Comparison of ENCODE assay signal across 8 mouse cellular contexts in the genomic region with DNA sequence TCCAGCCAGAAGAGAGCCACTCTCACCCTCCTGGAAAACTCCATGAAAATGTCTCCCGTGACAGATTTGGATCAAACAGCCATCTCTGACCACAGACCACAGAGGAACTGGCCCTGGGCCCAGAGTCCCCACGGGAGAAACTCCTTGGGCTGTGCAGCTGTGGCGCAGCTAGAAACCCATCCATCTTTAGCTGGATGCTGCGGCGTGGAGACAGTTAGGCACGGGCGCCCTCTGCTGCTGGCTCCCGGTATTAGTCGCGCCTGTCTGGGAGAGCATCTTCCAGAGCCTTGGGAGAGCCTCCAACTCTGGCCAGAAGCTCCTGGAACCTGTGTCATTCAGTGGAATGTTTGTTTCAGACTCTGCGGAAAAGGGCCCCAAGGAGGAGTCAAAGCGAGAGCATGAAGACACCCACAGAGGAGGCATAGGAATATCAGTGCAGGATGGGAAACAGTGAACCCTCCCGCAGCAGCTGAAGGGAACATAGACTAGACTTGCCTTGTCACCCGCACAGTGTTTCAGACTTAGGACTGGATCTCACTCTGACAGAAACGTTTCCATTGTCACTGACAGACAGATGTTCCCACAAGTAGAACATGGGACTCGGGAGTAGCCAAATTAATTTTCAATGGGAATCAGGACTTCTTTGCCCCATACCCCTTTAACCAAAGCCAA. TPM values are rescaled to one million over a fixed set of nuclear protein-coding genes. Genes with fewer than 3 reads are reported as not detected.
DNase-seq lines count a peak whose midpoint lies in the region; ATAC-seq and TF ChIP-seq lines count a peak whose summit lies in the region.
"Had no signal": no experiment of that assay in that cellular context is flagged by ENCODE, and none has a peak within 500 bp of the region (broad histone marks: within the 10 kb centered on the region; RNA-seq: fewer than 3 reads in every experiment).

No protein-coding gene starts in this region.

- no peaks in the 10 kb centered on the region for H3K4me1 ChIP-seq in limb, embryonic 11.5 days (ENCODE audit: control insufficient read depth, insufficient read depth, low read length)
- no peaks in the 10 kb centered on the region for H3K4me1 ChIP-seq in midbrain, postnatal 0 days (ENCODE audit: insufficient read depth, low read length)

- H3K4me2 ChIP-seq in limb, embryonic 11.5 days (ENCODE audit: low read depth, severe bottlenecking): no peak overlapping the region
- H3K4me2 ChIP-seq in midbrain, postnatal 0 days (ENCODE audit: low read depth, low read length, poor library complexity, severe bottlenecking): no peak overlapping the region

- peak; percentile 36; the same call in 1 of the 2 replicates for ATAC-seq in limb, embryonic 11.5 days (ENCODE audit: insufficient number of reproducible peaks, low FRiP score, low TSS enrichment, low read depth)
- ATAC-seq in midbrain, postnatal 0 days (ENCODE audit: low FRiP score): peak; percentile 69

- H3K9ac ChIP-seq in limb, embryonic 11.5 days (ENCODE audit: low read length): no peak overlapping the region
- H3K9ac ChIP-seq in midbrain, postnatal 0 days (replicated peaks; ENCODE audit: low read length, poor library complexity, severe bottlenecking): no peak overlapping the region

- H3K4me3 ChIP-seq in limb, embryonic 11.5 days (ENCODE audit: low read depth, low read length): no peak overlapping the region
- no peak overlapping the region for H3K4me3 ChIP-seq in midbrain, postnatal 0 days (ENCODE audit: low read depth, low read length)

- H3K36me3 ChIP-seq in limb, embryonic 11.5 days (ENCODE audit: control insufficient read depth, insufficient read depth, low read length): no peaks in the 10 kb centered on the region
- no peaks in the 10 kb centered on the region for H3K36me3 ChIP-seq in midbrain, postnatal 0 days (ENCODE audit: insufficient read depth, low read length)
- no peaks in the 10 kb centered on the region for H3K36me3 ChIP-seq in splenic B cell, adult 2 months (ENCODE audit: control insufficient read depth, insufficient read depth, low read length, poor library complexity, severe bottlenecking)

- H3K9me3 ChIP-seq in limb, embryonic 11.5 days (ENCODE audit: control insufficient read depth, low read length): no peaks in the 10 kb centered on the region
- no peaks in the 10 kb centered on the region for H3K9me3 ChIP-seq in midbrain, postnatal 0 days (ENCODE audit: low read length)

- TF ChIP-seq CTCF in midbrain, postnatal 0 days (IDR thresholded peaks at IDR 0.05): peak; percentile 93

- peak; percentile 87 to 91 for DNase-seq in adrenal gland, postnatal 36 days
- peak; percentile 82 for DNase-seq in embryo, embryonic 9.5 days (ENCODE audit: extremely low spot score)
- DNase-seq in gastrocnemius, postnatal 4 days (ENCODE audit: low spot score in 2 of 2): peak; percentile 91 to 94
- peak; percentile 57 to 85 for DNase-seq in kidney, adult 8-10 months
- DNase-seq in limb, embryonic 11.5 days (ENCODE audit: low spot score): peak; percentile 91
- peak; percentile 86 for DNase-seq in midbrain, postnatal 0 days (ENCODE audit: low spot score)
- DNase-seq in splenic B cell, adult 2 months (ENCODE audit: low read depth, low spot score): peak; percentile 11

- WGBS in limb, embryonic 11.5 days: 21% methylated on average over 16 of the region's 16 CpGs
- 19% methylated on average over 16 of the region's 16 CpGs for WGBS in midbrain, postnatal 0 days

- H3K27ac ChIP-seq in limb, embryonic 11.5 days (replicated peaks; ENCODE audit: low read depth, low read length): no peak overlapping the region
- no peak overlapping the region for H3K27ac ChIP-seq in midbrain, postnatal 0 days (ENCODE audit: low read depth, low read length)

- peaks cover 12% of the 10 kb centered on the region; the same call in 1 of the 2 replicates for H3K27me3 ChIP-seq in limb, embryonic 11.5 days (ENCODE audit: control insufficient read depth, insufficient read depth, low read length)
- H3K27me3 ChIP-seq in midbrain, postnatal 0 days (ENCODE audit: insufficient read depth, low read length): no peaks in the 10 kb centered on the region
- H3K27me3 ChIP-seq in splenic B cell, adult 2 months (ENCODE audit: control insufficient read depth, insufficient read depth, low read length, poor library complexity, severe bottlenecking): no peaks in the 10 kb centered on the region

RNA-seq across cellular contexts. Expression of gene Lmx1a, which starts 44.0 kb away (rescaled TPM):
- total RNA-seq in adrenal gland, postnatal 36 days (2021): under 1 TPM in 1 of 2 experiments, not detected in 1; 0.13 TPM
- 1 to 10 TPM; 1.8 to 2.7 TPM for total RNA-seq in gastrocnemius, postnatal 4 days (2021)
- 0.97 and 1.1 TPM in 2 replicates for polyA plus RNA-seq in limb, embryonic 11.5 days (2014; fragmentation: Nextera tagmentation; extraction: Ambion mirVana)
- 3.9 and 6.3 TPM in 2 replicates for total RNA-seq in midbrain, postnatal 0 days (2014; rRNA removed)
- polyA plus RNA-seq in midbrain, postnatal 0 days (2015; fragmentation: Nextera tagmentation; extraction: Ambion mirVana): 3.2 and 3.5 TPM in 2 replicates
- total RNA-seq: neutrophil, adult 5-6 weeks had no signal

RNA-seq across cellular contexts. Expression of gene Rxrg, which starts 46.8 kb away (rescaled TPM):
- total RNA-seq in adrenal gland, postnatal 36 days (2021): 1 to 10 TPM; 4.8 to 5.1 TPM
- 10 to 100 TPM; 35.8 to 38.0 TPM for total RNA-seq in gastrocnemius, postnatal 4 days (2021)
- polyA plus RNA-seq in limb, embryonic 11.5 days (2014; fragmentation: Nextera tagmentation; extraction: Ambion mirVana): 4.5 and 4.9 TPM in 2 replicates
- 11.2 and 11.4 TPM in 2 replicates for total RNA-seq in midbrain, postnatal 0 days (2014; rRNA removed)
- 12.8 and 13.8 TPM in 2 replicates for polyA plus RNA-seq in midbrain, postnatal 0 days (2015; fragmentation: Nextera tagmentation; extraction: Ambion mirVana)
- total RNA-seq: neutrophil, adult 5-6 weeks had no signal

Comparison
In these comparisons a context has a peak if more than half of its experiments do, and no peak if none do; other contexts are left out.
1. DNase-seq: peak in every context shown above with its lines; median percentile 92 in gastrocnemius, postnatal 4 days; 91 in limb, embryonic 11.5 days; 89 in adrenal gland, postnatal 36 days; 86 in midbrain, postnatal 0 days; 82 in embryo, embryonic 9.5 days; 71 in kidney, adult 8-10 months; 11 in splenic B cell, adult 2 months.